Mouse (Mus musculus) mouse embryonic stem cell (cell line): ENCODE data around the gene Tspan9.

Source experiments
- in situ Hi-C, 2 experiments: fragments of 300-500 bp; cut with MboI; formaldehyde crosslinking; loops; 1 replicate in 1 of 2; 3 replicates in 1 of 2; pipeline ENCODE4 v1.14.3; 2019 to 2020; ENCODE audit warnings: low sequenced_read_pairs in 2 of 2, low pct_unique_long_range_greater_than_20kb in 1 of 2, mixed read lengths in 1 of 2; ENCODE audit not compliant: unreplicated experiment in 1 of 2

The Tspan9 gene

GRCm38 (mm10) chr6:128111784-128112183, 31.6 kb downstream of the Tspan9 start:
- in situ Hi-C loops: no loop called here

DNA sequence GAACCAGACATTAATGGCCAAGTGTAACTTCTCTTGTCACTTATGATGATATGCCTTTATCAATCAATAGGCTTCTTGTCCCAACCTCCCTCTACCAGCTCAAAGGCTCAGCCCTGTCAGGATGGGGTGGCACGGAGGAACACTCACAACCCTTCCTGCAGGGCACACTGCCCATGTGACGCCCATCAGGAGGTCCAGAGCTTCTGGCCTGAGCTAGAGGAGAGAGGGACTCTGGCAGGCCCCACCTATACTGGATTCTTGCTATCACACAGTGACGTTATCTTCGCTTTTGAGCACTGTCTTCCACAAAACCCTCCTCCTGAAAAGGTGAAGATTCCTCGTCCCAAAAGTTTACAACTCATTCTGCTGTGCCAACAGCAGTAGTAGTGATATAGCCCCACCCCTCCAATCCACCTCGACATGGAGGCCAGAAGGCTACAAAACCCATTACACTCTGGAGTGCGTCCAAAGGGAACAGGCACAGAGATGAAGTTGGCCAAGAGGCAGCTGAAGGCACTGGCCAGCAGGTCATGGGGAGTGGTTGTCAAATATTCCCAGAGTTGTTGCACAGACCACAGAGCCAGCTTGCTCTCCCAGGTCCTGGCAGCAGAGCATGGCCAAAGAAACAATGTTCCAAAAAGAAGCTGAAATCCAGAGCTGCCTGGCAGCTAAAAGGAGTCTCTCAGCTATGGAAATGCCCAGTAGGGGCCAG, 34.9 kb downstream of the Tspan9 start:
- in situ Hi-C loops: no loop called here

DNA sequence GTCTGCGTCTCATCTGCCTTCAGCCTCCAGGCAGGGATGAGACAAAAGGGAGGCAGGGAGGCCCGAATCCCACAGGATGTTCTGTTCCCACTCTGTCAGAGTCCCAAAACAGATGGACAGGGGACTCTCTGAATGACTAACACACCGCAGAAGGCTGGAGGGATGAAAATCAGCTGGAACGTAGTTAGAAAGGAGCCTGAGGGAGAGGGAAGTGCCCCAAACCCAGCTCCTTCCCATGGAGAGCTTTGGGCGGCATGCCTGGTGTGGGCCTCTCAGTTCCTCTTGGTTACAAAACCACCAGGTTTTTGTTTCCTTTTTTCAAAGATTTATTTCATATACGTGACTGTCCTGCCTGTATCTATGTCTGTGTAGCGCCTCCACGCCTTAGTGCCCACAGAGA, 35.7 kb downstream of the Tspan9 start:
- in situ Hi-C loops: no loop called here

DNA sequence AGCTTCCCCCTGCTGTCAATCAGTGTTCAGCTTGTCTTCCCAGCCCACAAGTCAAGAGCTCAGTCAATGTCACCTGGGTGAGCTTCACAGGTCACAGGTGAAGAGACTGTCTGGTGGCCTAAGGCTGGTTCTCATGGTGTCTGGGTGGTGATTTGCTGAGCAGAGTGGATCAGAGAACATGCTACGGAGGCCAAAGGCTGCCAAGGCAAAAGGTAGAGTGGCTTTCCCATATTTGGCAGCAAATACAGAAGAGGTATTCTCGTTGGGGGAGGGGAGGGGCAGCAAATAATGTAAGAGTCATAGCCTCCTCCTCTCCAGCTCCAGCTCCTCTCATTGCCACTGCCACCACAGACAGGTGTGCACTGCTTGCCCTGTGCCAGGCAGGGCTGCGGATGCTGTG, 37.2 kb downstream of the Tspan9 start:
- in situ Hi-C loops: no loop called here

DNA sequence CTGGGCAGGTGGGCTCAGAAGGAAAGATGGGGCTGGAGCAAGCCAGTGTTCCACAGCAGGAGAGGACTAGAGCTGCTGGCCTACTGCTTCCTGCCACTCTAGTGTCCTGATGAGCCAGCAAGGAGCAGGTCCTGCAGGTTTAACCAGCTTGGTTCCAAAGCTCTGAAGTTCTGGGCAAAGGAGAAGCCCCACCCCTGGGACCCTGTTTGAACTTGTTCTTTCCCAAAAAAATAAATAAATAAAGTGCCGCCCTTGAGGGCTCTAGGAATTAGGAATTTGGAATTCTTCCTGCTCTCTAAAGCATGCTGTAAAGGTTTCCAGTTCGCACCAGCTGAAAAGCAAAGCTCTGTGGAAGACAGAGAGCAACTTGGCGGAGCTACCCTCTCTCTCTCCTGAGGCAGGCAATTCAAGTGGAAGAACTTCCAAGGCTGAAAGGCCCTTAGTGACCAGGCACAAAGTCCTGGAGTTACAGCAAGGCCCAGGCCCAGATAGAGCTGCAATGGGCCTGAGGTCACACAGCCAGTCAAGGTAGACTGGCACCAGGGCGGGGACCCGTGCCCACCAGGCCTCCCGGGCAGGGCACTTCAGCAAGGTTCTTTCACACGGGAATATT, 38.6 kb downstream of the Tspan9 start:
- in situ Hi-C loops: loop anchor here in 1 of 2 experiments (5.0 kb wide), 1 partner anchor 37 kb away; the partner anchor contains the start of gene Tspan9

DNA sequence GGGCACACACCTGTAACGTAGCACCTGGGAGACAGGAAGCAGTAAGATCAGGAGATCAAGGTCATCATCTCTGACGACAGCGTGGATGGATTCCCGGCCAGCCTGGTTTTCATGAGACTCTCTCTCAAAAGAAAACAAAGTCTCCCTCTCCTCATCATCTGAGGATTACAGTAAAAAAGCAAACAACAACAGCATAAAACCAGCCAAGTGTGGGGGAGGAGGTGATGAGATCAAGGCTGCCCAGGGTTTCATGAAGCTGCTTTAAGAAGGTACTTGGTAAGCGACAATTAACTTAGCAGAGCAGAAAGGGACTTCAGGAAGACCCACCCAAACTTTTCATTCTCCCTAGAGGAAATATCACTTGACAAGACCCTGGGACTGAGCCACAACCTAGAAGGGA, 39.5 kb downstream of the Tspan9 start:
- in situ Hi-C loops: loop anchor here in 1 of 2 experiments (5.0 kb wide), 1 partner anchor 38 kb away; the partner anchor contains the start of gene Tspan9

- in situ Hi-C loops: loop anchor here in 1 of 2 experiments (5.0 kb wide), 1 partner anchor 40 kb away; the partner anchor contains the start of gene Tspan9
Observed at GRCm38 (mm10) chr6:128102296-128102999, 40.9 kb downstream of the Tspan9 start.

- in situ Hi-C loops: loop anchor here in 1 of 2 experiments (5.0 kb wide), 1 partner anchor 42 kb away; the partner anchor contains the start of gene Tspan9
Observed at GRCm38 (mm10) chr6:128099871-128100270, 43.5 kb downstream of the Tspan9 start.

DNA sequence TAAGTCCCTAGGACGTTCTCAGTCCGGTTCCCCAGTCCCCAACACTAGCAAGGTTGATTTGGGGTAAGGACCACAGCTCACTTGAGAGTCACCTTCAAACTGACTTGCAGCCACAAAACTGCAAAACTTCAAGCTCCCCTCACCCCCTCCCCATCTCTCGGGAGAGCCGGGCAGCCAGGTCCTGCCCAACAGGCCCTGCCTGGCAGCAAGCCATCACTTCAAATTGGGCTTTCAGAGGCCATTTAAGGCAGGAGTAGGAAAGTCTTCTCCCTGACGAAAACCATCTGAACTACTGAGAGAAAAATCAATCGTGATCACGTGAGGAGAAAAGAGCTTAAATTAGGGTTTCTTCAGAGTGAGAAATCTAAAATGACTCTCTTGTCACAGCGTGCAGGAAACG, 44.2 kb downstream of the Tspan9 start:
- in situ Hi-C loops: no loop called here

- in situ Hi-C loops: no loop called here
Observed at GRCm38 (mm10) chr6:128096521-128096920, 46.9 kb downstream of the Tspan9 start.

- in situ Hi-C loops: no loop called here
Observed at GRCm38 (mm10) chr6:128095906-128096305, 47.5 kb downstream of the Tspan9 start.

DNA sequence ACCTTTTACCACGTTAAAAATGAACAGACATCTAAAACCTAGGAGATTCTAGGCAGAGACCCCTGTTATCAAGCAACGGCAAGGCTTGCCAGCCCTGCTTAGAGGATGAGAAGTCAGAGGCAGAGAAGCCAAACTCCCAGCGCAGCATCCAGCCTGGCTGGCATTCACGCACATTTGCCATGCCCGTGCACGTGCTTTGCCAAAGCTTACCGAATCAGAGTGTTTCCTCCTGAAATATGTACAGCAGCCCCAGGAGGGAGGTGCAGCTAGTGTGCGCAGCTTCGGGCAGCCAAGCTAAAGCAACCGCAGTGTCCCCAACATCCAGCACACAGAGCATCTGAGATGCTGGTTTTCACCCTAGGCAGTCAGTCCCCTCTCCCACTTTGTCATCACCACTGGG, 48.3 kb downstream of the Tspan9 start:
- in situ Hi-C loops: no loop called here

- in situ Hi-C loops: no loop called here
Observed at GRCm38 (mm10) chr6:128093856-128094628, 49.4 kb downstream of the Tspan9 start.

- in situ Hi-C loops: no loop called here
Observed at GRCm38 (mm10) chr6:128092621-128093020, 50.8 kb downstream of the Tspan9 start.

GRCm38 (mm10) chr6:128091833-128092166, 51.6 kb downstream of the Tspan9 start:
- in situ Hi-C loops: no loop called here

DNA sequence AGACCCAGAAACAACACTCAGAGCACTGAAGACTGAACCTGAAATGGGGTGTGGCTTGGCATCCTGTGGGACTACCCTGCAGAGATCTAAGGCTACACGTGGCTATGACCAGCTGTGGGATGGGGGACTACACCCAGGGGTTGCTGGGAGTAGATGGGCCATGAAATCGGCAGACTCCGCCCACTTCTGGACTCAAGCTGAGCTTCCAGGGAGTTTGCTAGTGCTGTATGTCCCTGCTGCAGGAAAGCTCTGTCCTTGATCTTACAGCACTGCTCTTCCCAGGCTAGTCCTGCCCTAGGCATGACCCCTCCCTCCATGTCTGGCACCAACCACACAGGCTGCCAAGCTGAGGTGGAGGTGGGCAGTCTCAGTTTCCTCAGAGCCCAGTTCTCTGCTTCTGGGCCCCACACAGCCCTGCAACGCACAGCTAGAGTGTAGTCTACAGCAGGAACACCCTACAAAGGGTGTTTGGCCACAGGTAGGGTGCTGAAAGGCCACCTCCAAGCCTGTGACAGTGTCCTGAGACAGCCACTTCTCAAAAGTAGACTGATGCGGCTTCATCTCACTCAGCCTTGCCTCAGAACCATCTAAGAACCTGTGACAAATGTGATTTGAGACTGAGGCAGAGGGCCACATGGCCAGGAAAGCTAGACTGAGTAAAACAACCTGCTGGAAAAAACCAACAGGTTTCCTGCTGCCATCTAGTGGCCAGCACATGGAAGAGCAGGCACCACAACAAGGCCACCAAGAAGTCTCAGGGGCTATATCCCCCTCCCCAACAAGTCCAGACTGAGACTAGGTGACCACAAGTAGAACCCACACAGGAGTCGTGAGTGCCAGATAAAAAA, 52.2 kb downstream of the Tspan9 start:
- in situ Hi-C loops: no loop called here

DNA sequence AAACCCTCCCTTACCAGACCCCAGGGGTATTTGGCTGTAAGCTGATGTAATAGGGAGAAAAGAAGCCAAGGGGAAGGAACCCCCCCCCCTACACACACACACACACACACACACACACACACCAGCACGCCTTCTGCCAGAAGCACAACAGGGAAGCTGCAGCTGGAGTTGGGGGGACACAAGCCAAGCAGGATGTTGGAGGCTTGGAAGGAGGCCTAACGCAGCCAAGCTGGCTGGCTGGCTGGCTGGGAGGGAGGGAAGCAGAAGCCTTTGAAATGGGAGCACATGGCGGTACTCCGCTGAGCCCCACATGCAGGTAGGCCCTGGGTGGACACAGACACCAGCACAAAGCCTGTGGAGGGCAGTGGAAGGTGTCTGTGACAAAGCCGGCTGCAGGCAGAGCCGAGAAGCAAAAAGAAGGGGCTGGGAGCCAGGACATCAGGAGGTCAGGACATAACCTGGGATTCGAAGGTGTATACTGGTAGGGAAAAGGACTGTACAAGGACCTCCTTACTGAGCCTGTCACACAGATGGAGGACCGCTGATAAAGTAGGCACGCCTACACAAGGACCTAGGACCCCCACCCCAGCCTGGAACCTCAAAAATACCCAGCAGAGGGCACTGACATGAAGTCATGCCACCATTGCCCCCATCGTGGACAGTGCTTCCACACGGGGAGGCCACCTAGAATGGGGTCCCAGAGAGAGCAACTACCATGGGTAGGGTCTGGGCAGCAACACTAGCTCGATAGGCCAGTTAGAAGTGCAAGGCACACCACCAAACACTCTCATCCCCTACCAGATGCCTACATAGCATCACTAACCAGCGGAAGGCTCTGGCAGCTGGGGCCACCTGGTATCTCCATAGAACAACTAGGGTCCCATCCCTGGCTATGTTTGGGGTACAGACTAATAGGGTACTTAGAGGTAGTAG, 53.4 kb downstream of the Tspan9 start:
- in situ Hi-C loops: no loop called here
